Mouse (Mus musculus) hindbrain, embryonic 16.5 days (tissue): ENCODE data around the gene Cic. TPM values are rescaled to one million over a fixed set of nuclear protein-coding genes. Genes with fewer than 3 reads are reported as not detected.

Experiments used
- ATAC-seq: fragments of 200-750 bp; cut with Nextera tagmentation; 2 replicates; pipeline ENCODE4 v1.8.0; 2017; ENCODE audit warnings: moderate TSS enrichment, moderate library complexity
- H3K27ac ChIP-seq: fragments of 300-500 bp; sonication (generic); 2 replicates; pipeline ENCODE4 v1.5.1; 2014; ENCODE audit warnings: low read depth, mild to moderate bottlenecking, control low read depth, low read length, moderate library complexity
- H3K27me3 ChIP-seq: fragments of 300-500 bp; sonication (generic); replicated peaks from 2 replicates; pipeline ENCODE4 v1.6.1; 2014; ENCODE audit warnings: low read length; ENCODE audit not compliant: control insufficient read depth, insufficient read depth
- H3K36me3 ChIP-seq: fragments of 300-500 bp; sonication (generic); 2 replicates; pipeline ENCODE4 v1.6.1; 2014; ENCODE audit warnings: mild to moderate bottlenecking, low read length, moderate library complexity, mixed read lengths; ENCODE audit not compliant: control insufficient read depth, insufficient read depth
- H3K4me1 ChIP-seq: fragments of 300-500 bp; sonication (generic); 2 replicates; pipeline ENCODE4 v1.6.1; 2014; ENCODE audit warnings: low read depth, low read length; ENCODE audit not compliant: control insufficient read depth, insufficient read depth
- H3K4me2 ChIP-seq: fragments of 300-500 bp; sonication (generic); 2 replicates; pipeline ENCODE4 v1.6.1; 2014; ENCODE audit warnings: mild to moderate bottlenecking, low read length, control low read depth, moderate library complexity
- H3K4me3 ChIP-seq: fragments of 300-500 bp; sonication (generic); 2 replicates; pipeline ENCODE4 v1.5.1; 2014; ENCODE audit warnings: mild to moderate bottlenecking, low read length, control low read depth, moderate library complexity
- H3K9ac ChIP-seq: fragments of 300-500 bp; sonication (generic); 2 replicates; pipeline ENCODE4 v1.6.1; 2014; ENCODE audit warnings: low read depth, mild to moderate bottlenecking, control low read depth, low read length, moderate library complexity
- H3K9me3 ChIP-seq: fragments of 300-500 bp; sonication (generic); 2 replicates; pipeline ENCODE4 v1.6.1; 2014; ENCODE audit warnings: mild to moderate bottlenecking, low read length, moderate library complexity; ENCODE audit not compliant: control insufficient read depth
- whole genome bisulfite sequencing: fragments of 180-500 bp; shearing (Covaris S2); extraction: QIAGEN DNeasy Blood & Tissue Kit; methylation state at CpG from one replicate; pipeline ENCODE4 v1.1.7; 2014; 5-methylcytosine and 5-hydroxymethylcytosine counted together
- microRNA-seq: library from miRNA; unstranded; fragments of <30 nt; microRNA quantifications from one replicate; pipeline ENCODE4, GENCODE M21; 2017
- polyA plus RNA-seq: library from polyadenylated mRNA; unstranded; fragments of >200 nt; fragmentation: Nextera tagmentation; extraction: Ambion mirVana; gene quantifications from 2 replicates; pipeline ENCODE4 v1.2.1, GENCODE M21; 2015

Gene Cic
- polyA plus RNA-seq, 1 experiment from 2014 or later: 36.4 TPM

GRCm38 (mm10) chr7:25339329-25339728 lies 71.8 kb downstream of the Cic start:
- Histone ChIP-seq H3K4me3 (no peak overlapping the region), H3K9me3 (no peaks in the 10 kb centered on the region), H3K4me2 (no peak overlapping the region), H3K27ac (no peak overlapping the region), H3K9ac (no peak overlapping the region), H3K4me1 (no peaks in the 10 kb centered on the region; the same call in 1 of the 2 replicates), H3K27me3 (no peaks in the 10 kb centered on the region), H3K36me3 (peaks cover 47% of the 10 kb centered on the region)
- 93% methylated on average over 9 of the region's 9 CpGs for WGBS
- no peak for ATAC-seq

DNA sequence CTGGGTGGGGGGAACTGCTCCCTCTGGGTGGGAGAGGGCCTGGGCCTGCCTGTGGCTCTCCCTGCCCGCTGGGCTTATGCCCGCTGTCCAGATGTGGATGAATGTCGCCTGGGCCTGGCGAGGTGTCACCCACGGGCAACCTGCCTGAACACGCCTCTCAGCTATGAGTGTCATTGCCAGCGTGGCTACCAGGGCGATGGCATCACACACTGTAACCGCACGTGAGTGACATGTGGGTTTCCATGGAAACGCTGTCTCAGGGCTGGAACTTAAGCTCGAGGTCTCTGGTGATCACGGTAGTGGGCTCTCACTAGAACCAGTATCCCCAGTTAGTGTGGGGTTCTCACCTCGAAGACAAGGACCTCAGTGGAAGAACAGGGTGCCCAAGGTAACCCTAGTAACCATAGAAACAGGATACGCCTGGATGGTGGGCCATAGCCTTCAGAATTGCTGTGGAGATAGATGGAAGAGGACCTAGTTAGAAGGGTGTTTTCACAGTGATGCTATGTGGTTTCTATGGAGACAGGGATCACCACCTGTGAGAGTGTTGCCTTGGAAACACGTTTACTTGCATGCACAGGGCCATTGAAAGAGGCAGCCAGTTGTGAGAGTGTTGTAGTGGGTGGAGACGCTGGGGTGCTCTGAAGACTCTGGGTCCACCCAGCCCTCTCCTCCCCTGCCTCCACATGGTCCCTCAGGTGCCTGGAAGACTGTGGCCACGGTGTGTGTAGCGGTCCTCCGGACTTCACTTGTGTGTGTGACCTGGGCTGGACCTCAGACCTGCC lies 73.7 kb downstream of the Cic start:
- Histone ChIP-seq H3K9ac (no peak overlapping the region), H3K27ac (no peak overlapping the region), H3K4me1 (no peaks in the 10 kb centered on the region; the same call in 1 of the 2 replicates), H3K4me3 (no peak overlapping the region), H3K27me3 (no peaks in the 10 kb centered on the region), H3K36me3 (peaks cover 41% of the 10 kb centered on the region), H3K4me2 (no peak overlapping the region), H3K9me3 (no peaks in the 10 kb centered on the region)
- peak; percentile 73 for ATAC-seq
- WGBS: 66% methylated on average over 20 of the region's 20 CpGs

Small RNA genes lying within 50 kb of the gene (microRNA-seq; reads per million reads assigned to microRNA genes)
- not detected for gene Mir7048

Other genes with a start within 250 kb of the Cic start
- gene Grik5, start 195.4 kb upstream of the Cic start, polyA plus RNA-seq: 12.5 and 15.8 TPM in 2 replicates
- gene Zfp574, start 195.1 kb upstream of the Cic start, polyA plus RNA-seq: 30.0 and 39.7 TPM in 2 replicates
- gene Pou2f2, start 88.0 kb upstream of the Cic start, polyA plus RNA-seq: 19.8 and 28.7 TPM in 2 replicates
- gene Dedd2, start 47.1 kb upstream of the Cic start, polyA plus RNA-seq: 14.2 and 14.8 TPM in 2 replicates
- gene Zfp526, start 46.3 kb upstream of the Cic start, polyA plus RNA-seq: 1.6 and 1.8 TPM in 2 replicates
- gene Gsk3a, start 29.9 kb upstream of the Cic start, polyA plus RNA-seq: 13.0 and 16.4 TPM in 2 replicates
- gene Erf, start 16.9 kb upstream of the Cic start, polyA plus RNA-seq: 3.7 and 4.3 TPM in 2 replicates
- 566 and 571 TPM in 2 replicates for gene Pafah1b3, start 30.3 kb downstream of the Cic start, polyA plus RNA-seq
- 4.7 and 4.8 TPM in 2 replicates for gene Prr19, start 33.7 kb downstream of the Cic start, polyA plus RNA-seq
- 78.7 and 85.0 TPM in 2 replicates for gene Tmem145, start 38.4 kb downstream of the Cic start, polyA plus RNA-seq
- 23.6 and 23.7 TPM in 2 replicates for gene Megf8, start 49.5 kb downstream of the Cic start, polyA plus RNA-seq
- 0.54 and 0.90 TPM in 2 replicates for gene Cnfn, start 102.0 kb downstream of the Cic start, polyA plus RNA-seq
- 12.4 TPM in 2 replicates for gene Lipe, start 131.0 kb downstream of the Cic start, polyA plus RNA-seq
- 0.65 and 1.1 TPM in 2 replicates for gene Cxcl17, start 145.2 kb downstream of the Cic start, polyA plus RNA-seq
- 0.59 and 1.6 TPM in 2 replicates for gene Ceacam1, start 209.9 kb downstream of the Cic start, polyA plus RNA-seq